Mouse (Mus musculus): ENCODE data around the gene Vamp2.

GRCm38 (mm10) chr11:69073951-69074775 is 14.1 kb upstream of the Vamp2 start:
- no peak for TF ChIP-seq POLR2A (IDR thresholded peaks at IDR 0.05; ENCODE audit: low read depth, low read length)
- TF ChIP-seq CTCF (IDR thresholded peaks at IDR 0.05; ENCODE audit: borderline replicate concordance, insufficient read depth, low read length), result no peak

Measured in embryonic fibroblast, embryonic 13.5 days (primary cell).